Comparison of ENCODE assay signal across 8 mouse cellular contexts in genomic region chr7:141538852-141539555, GRCm38 (mm10). TPM values are rescaled to one million over a fixed set of nuclear protein-coding genes. Genes with fewer than 3 reads are reported as not detected.
DNase-seq lines count a peak whose midpoint lies in the region; ATAC-seq and TF ChIP-seq lines count a peak whose summit lies in the region.

No protein-coding gene starts in this region.

- no peak for TF ChIP-seq POLR2A in ES-Bruce4 (IDR thresholded peaks at IDR 0.05; ENCODE audit: insufficient read depth, low read length)

- peak overlapping the region; percentile 68 for H3K4me2 ChIP-seq in embryonic facial prominence, embryonic 11.5 days (ENCODE audit: low read depth, low read length)
- peak overlapping the region; percentile 83 for H3K4me2 ChIP-seq in intestine, embryonic 15.5 days (replicated peaks)
- peak overlapping the region; percentile 84 for H3K4me2 ChIP-seq in midbrain, embryonic 16.5 days (ENCODE audit: low read length)

- intact Hi-C loops in left cerebral cortex, postnatal 10 days (cut with DNase I), result no loop called here

- WGBS in embryonic facial prominence, embryonic 11.5 days, result 18% methylated on average over 18 of the region's 18 CpGs
- WGBS in intestine, embryonic 15.5 days, result 9% methylated on average over 18 of the region's 18 CpGs
- WGBS in midbrain, embryonic 16.5 days, result 13% methylated on average over 18 of the region's 18 CpGs

- peak; percentile 20 for DNase-seq in kidney, adult 9 months
- DNase-seq in kidney, adult 18-20 months, result no peak
- no peak for DNase-seq in embryonic facial prominence, embryonic 11.5 days (ENCODE audit: low spot score)
- DNase-seq in urinary bladder, adult 2 months (ENCODE audit: low spot score), result no peak
- DNase-seq in left cerebral cortex, postnatal 10 days (ENCODE audit: extremely low spot score in 1 of 2, low spot score in 2 of 2), result no peak

- peak overlapping the region; percentile 43 for H3K9ac ChIP-seq in ES-Bruce4 (ENCODE audit: low read depth, poor library complexity, severe bottlenecking)
- peak overlapping the region; percentile 74 for H3K9ac ChIP-seq in embryonic facial prominence, embryonic 11.5 days (replicated peaks; ENCODE audit: low read length)
- H3K9ac ChIP-seq in intestine, embryonic 15.5 days, result peak overlapping the region; percentile 71
- peak overlapping the region; percentile 75 for H3K9ac ChIP-seq in midbrain, embryonic 16.5 days (ENCODE audit: low read depth, low read length)

- no peak overlapping the region for H3K27ac ChIP-seq in ES-Bruce4 (ENCODE audit: insufficient read depth, low read length)
- no peak overlapping the region for H3K27ac ChIP-seq in embryonic facial prominence, embryonic 11.5 days (replicated peaks; ENCODE audit: low read depth, low read length)
- peak overlapping the region; percentile 69 for H3K27ac ChIP-seq in intestine, embryonic 15.5 days
- peak overlapping the region; percentile 82 for H3K27ac ChIP-seq in midbrain, embryonic 16.5 days (ENCODE audit: low read length)

- peak; percentile 29; the same call in 1 of the 2 replicates for ATAC-seq in embryonic facial prominence, embryonic 11.5 days (replicated peaks; ENCODE audit: insufficient number of reproducible peaks, low FRiP score, low TSS enrichment, low read depth)
- peak; percentile 52 for ATAC-seq in intestine, embryonic 15.5 days
- ATAC-seq in midbrain, embryonic 16.5 days, result peak; percentile 34

- no peak for TF ChIP-seq CTCF in ES-Bruce4 (IDR thresholded peaks at IDR 0.05; ENCODE audit: low read depth, low read length)

- TF ChIP-seq EP300 in ES-Bruce4 (IDR thresholded peaks at IDR 0.05; ENCODE audit: insufficient read depth, low read depth, low read length), result no peak

- no peaks in the 10 kb centered on the region for H3K4me1 ChIP-seq in ES-Bruce4 (ENCODE audit: control insufficient read depth, insufficient read depth, low read length)
- H3K4me1 ChIP-seq in embryonic facial prominence, embryonic 11.5 days (ENCODE audit: control insufficient read depth, insufficient read depth, low read length), result no peaks in the 10 kb centered on the region
- peaks cover 20% of the 10 kb centered on the region for H3K4me1 ChIP-seq in intestine, embryonic 15.5 days (replicated peaks)
- peaks cover 18% of the 10 kb centered on the region for H3K4me1 ChIP-seq in midbrain, embryonic 16.5 days (ENCODE audit: control insufficient read depth, insufficient read depth, low read length)

- H3K9me3 ChIP-seq in ES-Bruce4 (replicated peaks; ENCODE audit: control insufficient read depth, insufficient read depth, low read length, poor library complexity, severe bottlenecking), result no peaks in the 10 kb centered on the region
- H3K9me3 ChIP-seq in embryonic facial prominence, embryonic 11.5 days (replicated peaks; ENCODE audit: control insufficient read depth, low read length), result no peaks in the 10 kb centered on the region
- no peaks in the 10 kb centered on the region for H3K9me3 ChIP-seq in intestine, embryonic 15.5 days
- H3K9me3 ChIP-seq in midbrain, embryonic 16.5 days (replicated peaks; ENCODE audit: control insufficient read depth, low read length, poor library complexity, severe bottlenecking), result no peaks in the 10 kb centered on the region

- peak overlapping the region; percentile 90 for H3K4me3 ChIP-seq in ES-Bruce4 (ENCODE audit: low read depth, low read length)
- H3K4me3 ChIP-seq in embryonic facial prominence, embryonic 11.5 days (ENCODE audit: low read depth, low read length), result peak overlapping the region; percentile 52
- peak overlapping the region; percentile 75 for H3K4me3 ChIP-seq in intestine, embryonic 15.5 days (replicated peaks)
- peak overlapping the region; percentile 63 for H3K4me3 ChIP-seq in midbrain, embryonic 16.5 days (ENCODE audit: low read depth, low read length)

- H3K36me3 ChIP-seq in ES-Bruce4 (ENCODE audit: control insufficient read depth, insufficient read depth, low read length, poor library complexity, severe bottlenecking), result no peaks in the 10 kb centered on the region
- no peaks in the 10 kb centered on the region for H3K36me3 ChIP-seq in embryonic facial prominence, embryonic 11.5 days (replicated peaks; ENCODE audit: control insufficient read depth, insufficient read depth, low read depth, low read length)
- H3K36me3 ChIP-seq in intestine, embryonic 15.5 days, result no peaks in the 10 kb centered on the region
- H3K36me3 ChIP-seq in midbrain, embryonic 16.5 days (ENCODE audit: control insufficient read depth, insufficient read depth, low read length), result no peaks in the 10 kb centered on the region

- H3K27me3 ChIP-seq in ES-Bruce4 (ENCODE audit: control insufficient read depth, insufficient read depth, low read length, poor library complexity, severe bottlenecking), result no peaks in the 10 kb centered on the region
- H3K27me3 ChIP-seq in embryonic facial prominence, embryonic 11.5 days (ENCODE audit: control insufficient read depth, insufficient read depth, low read length), result no peaks in the 10 kb centered on the region
- no peaks in the 10 kb centered on the region for H3K27me3 ChIP-seq in intestine, embryonic 15.5 days (replicated peaks)
- H3K27me3 ChIP-seq in midbrain, embryonic 16.5 days (ENCODE audit: control insufficient read depth, insufficient read depth, low read depth, low read length), result no peaks in the 10 kb centered on the region

RNA-seq across cellular contexts. Expression of gene Chid1, which starts 0.7 kb away (rescaled TPM):
- 14.9 and 16.7 TPM in 2 replicates for polyA plus RNA-seq in ES-Bruce4 (2011; ENCODE audit: insufficient read depth, insufficient read length, low read depth, missing spikeins)
- 25.8 and 28.0 TPM in 2 replicates for polyA plus RNA-seq in embryonic facial prominence, embryonic 11.5 days (2014; fragmentation: Nextera tagmentation; extraction: Ambion mirVana)
- polyA plus RNA-seq in intestine, embryonic 15.5 days (2015; fragmentation: Nextera tagmentation; extraction: Ambion mirVana), result 52.6 and 62.3 TPM in 2 replicates
- 40.3 and 52.8 TPM in 2 replicates for polyA plus RNA-seq in midbrain, embryonic 16.5 days (2015; fragmentation: Nextera tagmentation; extraction: Ambion mirVana)
- polyA plus RNA-seq in urinary bladder, adult 2 months (2012; rRNA removed), result 28.5 and 32.0 TPM in 2 replicates
- 10 to 100 TPM; 69.2 to 71.1 TPM for total RNA-seq in left cerebral cortex, postnatal 10 days (2021)

RNA-seq across cellular contexts. Expression of gene Ap2a2, which starts 23.0 kb away (rescaled TPM):
- 102 and 108 TPM in 2 replicates for polyA plus RNA-seq in ES-Bruce4 (2011; ENCODE audit: insufficient read depth, insufficient read length, low read depth, missing spikeins)
- polyA plus RNA-seq in embryonic facial prominence, embryonic 11.5 days (2014; fragmentation: Nextera tagmentation; extraction: Ambion mirVana), result 68.8 and 74.7 TPM in 2 replicates
- 79.1 and 84.1 TPM in 2 replicates for polyA plus RNA-seq in intestine, embryonic 15.5 days (2015; fragmentation: Nextera tagmentation; extraction: Ambion mirVana)
- 132 and 137 TPM in 2 replicates for polyA plus RNA-seq in midbrain, embryonic 16.5 days (2015; fragmentation: Nextera tagmentation; extraction: Ambion mirVana)
- polyA plus RNA-seq in urinary bladder, adult 2 months (2012; rRNA removed), result 19.8 and 32.9 TPM in 2 replicates
- total RNA-seq in left cerebral cortex, postnatal 10 days (2021), result 100 to 1,000 TPM; 257 to 265 TPM

Comparison
In these comparisons a context has a peak if more than half of its experiments do, and no peak if none do; other contexts are left out.
1. H3K27ac ChIP-seq: peak in intestine, embryonic 15.5 days (single experiment) and midbrain, embryonic 16.5 days (single experiment); none in ES-Bruce4 (single experiment) and embryonic facial prominence, embryonic 11.5 days (single experiment).
2. Peak in every context shown above with its lines, with median percentiles within 50 percentile points of each other: H3K4me3 ChIP-seq, H3K9ac ChIP-seq, ATAC-seq and H3K4me2 ChIP-seq.